Mouse (Mus musculus): Measurements from ENCODE around the gene Vstm5. TPM values are rescaled to one million over a fixed set of nuclear protein-coding genes. Genes with fewer than 3 reads are reported as not detected.

Gene Vstm5
- polyA plus RNA-seq, 1 experiment from 2014 or later, result 7.6 TPM

Other genes starting within 250 kb of the Vstm5 start
- gene Panx1, start 193.6 kb upstream of the Vstm5 start, polyA plus RNA-seq (2015; fragmentation: Nextera tagmentation; extraction: Ambion mirVana), result 43.4 and 45.7 TPM in 2 replicates
- gene Hephl1, start 126.9 kb upstream of the Vstm5 start, polyA plus RNA-seq (2015; fragmentation: Nextera tagmentation; extraction: Ambion mirVana), result 0.23 and 0.62 TPM in 2 replicates
- 30.7 and 34.6 TPM in 2 replicates for gene Med17, start 40.9 kb downstream of the Vstm5 start, polyA plus RNA-seq (2015; fragmentation: Nextera tagmentation; extraction: Ambion mirVana)
- 66.5 and 68.9 TPM in 2 replicates for gene Taf1d, start 67.2 kb downstream of the Vstm5 start, polyA plus RNA-seq (2015; fragmentation: Nextera tagmentation; extraction: Ambion mirVana)
- 9.8 and 12.5 TPM in 2 replicates for gene 4931406C07Rik, start 67.4 kb downstream of the Vstm5 start, polyA plus RNA-seq (2015; fragmentation: Nextera tagmentation; extraction: Ambion mirVana)
- 12.9 and 13.7 TPM in 2 replicates for gene Cep295, start 118.7 kb downstream of the Vstm5 start, polyA plus RNA-seq (2015; fragmentation: Nextera tagmentation; extraction: Ambion mirVana)